Mouse (Mus musculus): ENCODE measurements around the gene Tmem139. TPM values are rescaled to one million over a fixed set of nuclear protein-coding genes. Genes with fewer than 3 reads are reported as not detected.

Gene Tmem139
- polyA plus RNA-seq, 1 experiment from 2014 or later: 0.23 TPM

Other genes starting within 250 kb of the Tmem139 start
- gene Sva, start 223.6 kb upstream of the Tmem139 start, polyA plus RNA-seq (2014; fragmentation: Nextera tagmentation; extraction: Ambion mirVana): not detected in 2 replicates
- gene Tas2r139, start 121.0 kb upstream of the Tmem139 start, polyA plus RNA-seq (2014; fragmentation: Nextera tagmentation; extraction: Ambion mirVana): not detected in 2 replicates
- gene Tas2r144, start 46.6 kb upstream of the Tmem139 start, polyA plus RNA-seq (2014; fragmentation: Nextera tagmentation; extraction: Ambion mirVana): not detected in 2 replicates
- 12.5 and 14.5 TPM in 2 replicates for gene Gstk1, start 16.0 kb upstream of the Tmem139 start, polyA plus RNA-seq (2014; fragmentation: Nextera tagmentation; extraction: Ambion mirVana)
- gene Casp2, start 3.0 kb downstream of the Tmem139 start, polyA plus RNA-seq (2014; fragmentation: Nextera tagmentation; extraction: Ambion mirVana): 30.5 and 30.8 TPM in 2 replicates
- gene Clcn1, start 24.7 kb downstream of the Tmem139 start, polyA plus RNA-seq (2014; fragmentation: Nextera tagmentation; extraction: Ambion mirVana): 0.40 and 0.86 TPM in 2 replicates
- 0.14 and 0.20 TPM in 2 replicates for gene Fam131b, start 62.7 kb downstream of the Tmem139 start, polyA plus RNA-seq (2014; fragmentation: Nextera tagmentation; extraction: Ambion mirVana)
- 167 and 173 TPM in 2 replicates for gene Zyx, start 87.7 kb downstream of the Tmem139 start, polyA plus RNA-seq (2014; fragmentation: Nextera tagmentation; extraction: Ambion mirVana)
- 0.96 and 1.1 TPM in 2 replicates for gene Epha1, start 111.3 kb downstream of the Tmem139 start, polyA plus RNA-seq (2014; fragmentation: Nextera tagmentation; extraction: Ambion mirVana)
- gene Tas2r143, start 138.3 kb downstream of the Tmem139 start, polyA plus RNA-seq (2014; fragmentation: Nextera tagmentation; extraction: Ambion mirVana): not detected in 2 replicates
- not detected in 2 replicates for gene Tas2r135, start 143.5 kb downstream of the Tmem139 start, polyA plus RNA-seq (2014; fragmentation: Nextera tagmentation; extraction: Ambion mirVana)
- gene Tas2r126, start 172.6 kb downstream of the Tmem139 start, polyA plus RNA-seq (2014; fragmentation: Nextera tagmentation; extraction: Ambion mirVana): not detected in 2 replicates
- not detected in 2 replicates for gene Olfr458, start 203.2 kb downstream of the Tmem139 start, polyA plus RNA-seq (2014; fragmentation: Nextera tagmentation; extraction: Ambion mirVana)
- gene Olfr457, start 214.4 kb downstream of the Tmem139 start, polyA plus RNA-seq (2014; fragmentation: Nextera tagmentation; extraction: Ambion mirVana): 0.07 TPM in 1 of 2 replicates, not detected in the other
- gene Olfr456, start 225.2 kb downstream of the Tmem139 start, polyA plus RNA-seq (2014; fragmentation: Nextera tagmentation; extraction: Ambion mirVana): not detected in 2 replicates

All from heart, embryonic 14.5 days (tissue).